Mouse (Mus musculus) spleen, postnatal 4 days (tissue): ENCODE data around the gene Lhx1.

Experiments used
- DNase-seq, 2 experiments: peaks; one replicate each; pipeline ENCODE4 v3.0.0; 2022; ENCODE audit warnings: low spot score in 2 of 2

Lhx1 gene

DNA sequence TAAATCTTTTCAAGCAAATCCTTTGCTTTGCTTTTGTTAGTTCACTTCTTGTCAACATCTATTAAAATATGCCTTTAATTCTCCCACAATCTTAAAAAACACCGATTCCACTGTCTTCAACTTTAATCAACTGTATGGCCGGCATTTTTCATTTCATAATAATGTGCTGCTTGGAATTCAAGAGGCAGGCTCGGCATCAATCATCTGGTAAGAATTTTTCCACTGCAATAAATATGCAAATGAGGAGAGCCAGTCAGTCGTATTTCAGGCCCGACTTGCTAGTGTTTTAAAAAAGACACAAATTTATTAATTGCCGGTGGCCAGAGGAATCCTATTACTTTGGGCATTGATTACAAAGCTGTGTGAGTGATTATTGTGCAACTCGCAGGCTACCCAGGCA lies 43.7 kb downstream of the Lhx1 start:
- no peak for DNase-seq

GRCm38 (mm10) chr11:84480451-84480850 lies 44.9 kb downstream of the Lhx1 start:
- DNase-seq, result no peak

DNA sequence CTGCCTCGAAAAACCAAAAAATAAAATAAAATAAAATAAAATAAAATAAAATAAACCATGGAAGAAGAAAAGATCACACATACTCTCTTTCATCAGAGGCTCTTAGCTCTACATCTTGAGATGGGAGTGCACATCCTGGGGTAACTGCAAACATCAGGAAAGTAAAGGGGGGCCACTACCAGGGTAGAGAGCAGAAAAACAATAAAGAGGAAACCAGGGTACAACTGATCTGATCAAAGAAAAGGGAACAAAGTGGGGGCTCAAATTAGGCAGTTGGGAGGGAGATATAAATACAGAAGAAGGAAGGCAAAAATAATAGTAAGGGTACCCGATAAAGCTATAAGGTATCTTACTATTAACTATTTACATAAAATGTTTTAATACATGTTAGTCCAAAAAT lies 48.7 kb downstream of the Lhx1 start:
- no peak for DNase-seq

DNA sequence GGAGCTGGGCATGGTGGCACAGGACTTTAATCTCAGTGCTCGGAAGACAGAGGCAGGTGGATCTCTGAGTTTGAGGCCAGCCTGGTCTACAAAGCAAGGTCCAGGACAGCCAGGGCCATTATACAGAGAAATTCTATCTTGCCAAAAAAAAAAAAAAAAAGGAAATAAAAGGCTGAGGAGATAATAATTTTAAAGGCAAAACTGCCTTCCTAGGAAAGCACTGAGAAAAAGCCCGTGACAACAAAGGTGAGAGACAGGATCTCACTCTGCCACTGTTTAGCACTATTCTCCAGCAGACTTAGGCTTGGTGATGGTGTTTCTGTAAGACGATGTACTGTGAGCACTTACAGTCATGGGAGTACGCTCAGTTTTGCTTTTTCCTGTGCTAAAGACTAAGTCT lies 49.3 kb downstream of the Lhx1 start:
- DNase-seq, result no peak

GRCm38 (mm10) chr11:84473093-84473667 lies 52.2 kb downstream of the Lhx1 start:
- no peak for DNase-seq
